Mouse (Mus musculus) embryonic fibroblast, embryonic 13.5 days (primary cell): ENCODE measurements around the gene Gm10717.
"Not testable (repeated sequence)": the region's sequence is repeated elsewhere in the genome, so short reads cannot be mapped to it uniquely, and the experiment has no call there.

ENCODE experiments used
- CTCF ChIP-seq: IDR thresholded peaks from 2 replicates; pipeline ENCODE4 v1.5.1; 2011; ENCODE audit warnings: mild to moderate bottlenecking, control low read depth, low read length, moderate library complexity, borderline replicate concordance; ENCODE audit not compliant: insufficient read depth
- POLR2A ChIP-seq: IDR thresholded peaks from 2 replicates; pipeline ENCODE4 v1.6.1; 2011; ENCODE audit warnings: low read depth, mild to moderate bottlenecking, control low read depth, low read length, moderate library complexity

DNA sequence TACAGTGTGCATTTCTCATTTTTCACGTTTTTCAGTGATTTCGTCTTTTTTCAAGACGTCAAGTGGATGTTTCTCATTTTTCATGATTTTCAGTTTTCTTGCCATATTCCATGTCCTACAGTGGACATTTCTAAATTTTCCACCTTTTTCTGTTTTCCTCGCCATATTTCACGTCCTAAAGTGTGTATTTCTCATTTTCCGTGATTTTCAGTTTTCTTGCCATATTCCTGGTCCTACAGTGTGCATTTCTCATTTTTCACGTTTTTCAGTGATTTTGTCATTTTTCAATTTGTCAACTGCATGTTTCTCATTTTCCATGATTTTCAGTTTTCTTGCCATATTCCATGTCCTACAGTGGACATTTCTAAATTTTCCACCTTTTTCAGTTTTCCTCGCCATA, 9.1 kb downstream of the Gm10717 start, which contains the start of gene Gm17535:
- not testable (repeated sequence) for TF ChIP-seq CTCF, POLR2A
